In genomic region chr4:75562480-75562879, GRCm38 (mm10) we compare ENCODE assay signal across 10 mouse cellular contexts.
DNase-seq lines count a peak whose midpoint lies in the region; ATAC-seq lines count a peak whose summit lies in the region.
"Had no signal": no experiment of that assay in that cellular context is flagged by ENCODE, and none has a peak within 500 bp of the region (broad histone marks: within the 10 kb centered on the region; RNA-seq: fewer than 3 reads in every experiment).

No protein-coding gene starts in this region.

- peak overlapping the region; percentile 61 for H3K27ac ChIP-seq in hindbrain, embryonic 16.5 days (ENCODE audit: low read depth, low read length)
- H3K27ac ChIP-seq in neural tube, embryonic 12.5 days: no peak overlapping the region

- H3K4me1 ChIP-seq in hindbrain, embryonic 16.5 days (ENCODE audit: control insufficient read depth, insufficient read depth, low read depth, low read length): no peaks in the 10 kb centered on the region
- 0 out of 2 replicates have a peak, but pooled peaks cover 5% of the 10 kb centered on the region for H3K4me1 ChIP-seq in neural tube, embryonic 12.5 days

- no peak overlapping the region for H3K4me2 ChIP-seq in hindbrain, embryonic 16.5 days (ENCODE audit: low read length)
- no peak overlapping the region for H3K4me2 ChIP-seq in neural tube, embryonic 12.5 days (replicated peaks)

- H3K36me3 ChIP-seq in hindbrain, embryonic 16.5 days (ENCODE audit: control insufficient read depth, insufficient read depth, low read length): no peaks in the 10 kb centered on the region
- no peaks in the 10 kb centered on the region for H3K36me3 ChIP-seq in neural tube, embryonic 12.5 days

- peak; percentile 33 for DNase-seq in cerebellum, adult 11-12 months
- peak; percentile 20 to 21 for DNase-seq in cerebellum, postnatal 36 days
- no peak for DNase-seq in frontal cortex, adult 2 months (ENCODE audit: extremely low spot score in 1 of 2, low spot score in 1 of 2)
- DNase-seq in spleen, postnatal 14 days (ENCODE audit: low spot score in 2 of 2): no peak
- no peak for DNase-seq in thymus, postnatal 36 days
- DNase-seq: kidney, adult 2 months; thymus, postnatal 25 days had no signal

- H3K9me3 ChIP-seq in hindbrain, embryonic 16.5 days (ENCODE audit: control insufficient read depth, low read length): no peaks in the 10 kb centered on the region
- H3K9me3 ChIP-seq in neural tube, embryonic 12.5 days: no peaks in the 10 kb centered on the region

- H3K27me3 ChIP-seq in hindbrain, embryonic 16.5 days (replicated peaks; ENCODE audit: control insufficient read depth, insufficient read depth, low read length): no peaks in the 10 kb centered on the region
- H3K27me3 ChIP-seq in neural tube, embryonic 12.5 days (replicated peaks): no peaks in the 10 kb centered on the region
- H3K27me3 ChIP-seq: Patski had no signal

- WGBS in hindbrain, embryonic 16.5 days: 7% methylated on average over 4 of the region's 4 CpGs
- 4% methylated on average over 4 of the region's 4 CpGs for WGBS in neural tube, embryonic 12.5 days

- peak; percentile 95 for ATAC-seq in hindbrain, embryonic 16.5 days
- ATAC-seq in neural tube, embryonic 12.5 days (ENCODE audit: low FRiP score, low read depth): peak; percentile 89
- ATAC-seq: Patski had no signal

- no peak overlapping the region for H3K4me3 ChIP-seq in hindbrain, embryonic 16.5 days (ENCODE audit: low read length)
- no peak overlapping the region for H3K4me3 ChIP-seq in neural tube, embryonic 12.5 days

- no peak overlapping the region for H3K9ac ChIP-seq in hindbrain, embryonic 16.5 days (ENCODE audit: low read depth, low read length)
- H3K9ac ChIP-seq in neural tube, embryonic 12.5 days: no peak overlapping the region

Comparison
In these comparisons a context has a peak if more than half of its experiments do, and no peak if none do; other contexts are left out.
1. DNase-seq: peak in cerebellum, adult 11-12 months (single experiment) and cerebellum, postnatal 36 days (2 of 2); none in frontal cortex, adult 2 months (0 of 2), spleen, postnatal 14 days (0 of 2) and thymus, postnatal 36 days (0 of 2).